In genomic region chr9:77758481-77758880, GRCm38 (mm10) we compare ENCODE assay signal across 20 mouse cellular contexts. TPM values are rescaled to one million over a fixed set of nuclear protein-coding genes. Genes with fewer than 3 reads are reported as not detected.
DNase-seq lines count a peak whose midpoint lies in the region; ATAC-seq and TF ChIP-seq lines count a peak whose summit lies in the region.
"Had no signal": no experiment of that assay in that cellular context is flagged by ENCODE, and none has a peak within 500 bp of the region (broad histone marks: within the 10 kb centered on the region; RNA-seq: fewer than 3 reads in every experiment).

No protein-coding gene starts in this region.

- no peak overlapping the region for H3K4me3 ChIP-seq in limb, embryonic 13.5 days
- no peak overlapping the region for H3K4me3 ChIP-seq in limb, embryonic 10.5 days
- no peak overlapping the region for H3K4me3 ChIP-seq in lung, embryonic 14.5 days (ENCODE audit: low read depth, low read length)
- no peak overlapping the region for H3K4me3 ChIP-seq in limb, embryonic 14.5 days (replicated peaks; ENCODE audit: low read length)
- H3K4me3 ChIP-seq: forebrain, embryonic 13.5 days; gastrocnemius, adult 2 months; hindbrain, embryonic 12.5 days had no signal

- H3K9ac ChIP-seq in limb, embryonic 13.5 days: no peak overlapping the region
- no peak overlapping the region for H3K9ac ChIP-seq in lung, embryonic 14.5 days
- H3K9ac ChIP-seq in limb, embryonic 14.5 days (ENCODE audit: low read depth, low read length, severe bottlenecking): no peak overlapping the region
- H3K9ac ChIP-seq: forebrain, embryonic 13.5 days; forebrain, postnatal 0 days; hindbrain, embryonic 12.5 days had no signal

- H3K9me3 ChIP-seq in limb, embryonic 13.5 days: no peaks in the 10 kb centered on the region
- no peaks in the 10 kb centered on the region for H3K9me3 ChIP-seq in limb, embryonic 10.5 days (replicated peaks)
- H3K9me3 ChIP-seq in lung, embryonic 14.5 days (ENCODE audit: low read depth, low read length): no peaks in the 10 kb centered on the region
- no peaks in the 10 kb centered on the region for H3K9me3 ChIP-seq in limb, embryonic 14.5 days (ENCODE audit: control insufficient read depth, low read length)
- H3K9me3 ChIP-seq: forebrain, embryonic 13.5 days; hindbrain, embryonic 12.5 days had no signal

- H3K4me2 ChIP-seq in limb, embryonic 13.5 days (replicated peaks): peak overlapping the region; percentile 17
- H3K4me2 ChIP-seq in lung, embryonic 14.5 days: peak overlapping the region; percentile 5; the same call in 1 of the 2 replicates
- no peak overlapping the region for H3K4me2 ChIP-seq in limb, embryonic 14.5 days (replicated peaks; ENCODE audit: low read depth, low read length, severe bottlenecking)
- H3K4me2 ChIP-seq: forebrain, embryonic 13.5 days; hindbrain, embryonic 12.5 days had no signal

- DNase-seq in limb, embryonic 10.5 days (ENCODE audit: low spot score): no peak
- DNase-seq in lung, embryonic 14.5 days: peak; percentile 51
- no peak for DNase-seq in lung, postnatal 10 days
- peak; percentile 57 for DNase-seq in limb, embryonic 14.5 days (ENCODE audit: low spot score)
- DNase-seq: adrenal gland, postnatal 14 days; cerebellum, adult 11-12 months; cerebellum, adult 9-10 months; cerebellum, postnatal 36 days; forebrain, postnatal 0 days; gastrocnemius, adult 2 months; gastrocnemius, postnatal 25 days; heart, postnatal 10 days; heart, postnatal 4 days had no signal

- no peak for ATAC-seq in limb, embryonic 13.5 days (ENCODE audit: low FRiP score, low read depth)
- ATAC-seq in lung, embryonic 14.5 days (ENCODE audit: insufficient read depth): no peak
- no peak for ATAC-seq in limb, embryonic 14.5 days (ENCODE audit: low FRiP score, low read depth)
- ATAC-seq in CD4-positive, CD25-positive, alpha-beta regulatory T cell, adult 4 months: no peak
- ATAC-seq: activated CD4-positive, CD25-positive, alpha-beta regulatory T cell, adult 4 months; forebrain, embryonic 13.5 days; forebrain, postnatal 0 days; hindbrain, embryonic 16.5 days; Patski had no signal

- no peak for TF ChIP-seq CTCF in lung, embryonic 14.5 days (IDR thresholded peaks at IDR 0.05; ENCODE audit: low read depth)

- H3K27ac ChIP-seq in limb, embryonic 13.5 days: no peak overlapping the region
- no peak overlapping the region for H3K27ac ChIP-seq in limb, embryonic 10.5 days
- H3K27ac ChIP-seq in lung, embryonic 14.5 days (ENCODE audit: low read depth): no peak overlapping the region
- no peak overlapping the region for H3K27ac ChIP-seq in limb, embryonic 14.5 days (replicated peaks; ENCODE audit: low read depth, low read length)
- H3K27ac ChIP-seq: forebrain, embryonic 13.5 days; gastrocnemius, adult 2 months; hindbrain, embryonic 12.5 days had no signal

- H3K36me3 ChIP-seq in limb, embryonic 13.5 days: peaks cover 6% of the 10 kb centered on the region; the same call in 1 of the 2 replicates
- H3K36me3 ChIP-seq in limb, embryonic 10.5 days: peaks cover 8% of the 10 kb centered on the region
- H3K36me3 ChIP-seq in lung, embryonic 14.5 days (ENCODE audit: insufficient read depth): 0 out of 2 replicates have a peak, but pooled peaks cover 4% of the 10 kb centered on the region
- H3K36me3 ChIP-seq in limb, embryonic 14.5 days (ENCODE audit: control insufficient read depth, insufficient read depth, low read length): no peaks in the 10 kb centered on the region
- H3K36me3 ChIP-seq: hindbrain, embryonic 12.5 days had no signal

- TF ChIP-seq POLR2A in limb, embryonic 14.5 days (IDR thresholded peaks at IDR 0.05; ENCODE audit: borderline replicate concordance, extremely low read depth, insufficient read depth, insufficient read length): no peak

- 34% methylated on average over 8 of the region's 8 CpGs for WGBS in limb, embryonic 13.5 days
- 87% methylated on average over 8 of the region's 8 CpGs for WGBS in limb, embryonic 10.5 days
- 45% methylated on average over 8 of the region's 8 CpGs for WGBS in lung, embryonic 14.5 days
- 14% methylated on average over 8 of the region's 8 CpGs for WGBS in limb, embryonic 14.5 days

- H3K4me1 ChIP-seq in limb, embryonic 13.5 days: peaks cover 27% of the 10 kb centered on the region
- peaks cover 11% of the 10 kb centered on the region for H3K4me1 ChIP-seq in limb, embryonic 10.5 days
- 0 out of 2 replicates have a peak, but pooled peaks cover 4% of the 10 kb centered on the region for H3K4me1 ChIP-seq in lung, embryonic 14.5 days (ENCODE audit: insufficient read depth)
- H3K4me1 ChIP-seq in limb, embryonic 14.5 days (ENCODE audit: control insufficient read depth, insufficient read depth, low read length): peaks cover 17% of the 10 kb centered on the region; the same call in 1 of the 2 replicates

- no peaks in the 10 kb centered on the region for H3K27me3 ChIP-seq in limb, embryonic 13.5 days
- no peaks in the 10 kb centered on the region for H3K27me3 ChIP-seq in limb, embryonic 10.5 days (ENCODE audit: low read depth, poor library complexity, severe bottlenecking)
- H3K27me3 ChIP-seq in lung, embryonic 14.5 days (ENCODE audit: insufficient read depth, low read length): no peaks in the 10 kb centered on the region
- no peaks in the 10 kb centered on the region for H3K27me3 ChIP-seq in limb, embryonic 14.5 days (ENCODE audit: control insufficient read depth, insufficient read depth, low read length)
- H3K27me3 ChIP-seq: forebrain, embryonic 13.5 days; hindbrain, embryonic 12.5 days; Patski had no signal

RNA-seq across cellular contexts. Expression of gene Gclc, which starts 4.1 kb away (rescaled TPM):
- 11.0 and 11.4 TPM in 2 replicates for polyA plus RNA-seq in limb, embryonic 13.5 days (2015; fragmentation: Nextera tagmentation; extraction: Ambion mirVana)
- polyA plus RNA-seq in limb, embryonic 10.5 days (2016; fragmentation: Nextera tagmentation; extraction: Ambion mirVana): 12.6 and 12.9 TPM in 2 replicates
- 20.4 and 21.2 TPM in 2 replicates for polyA plus RNA-seq in lung, embryonic 14.5 days (2014; fragmentation: Nextera tagmentation; extraction: Ambion mirVana)
- polyA plus RNA-seq in limb, embryonic 14.5 days (2012; rRNA removed): 15.2 and 17.0 TPM in 2 replicates
- polyA plus RNA-seq in limb, embryonic 14.5 days (2014; fragmentation: Nextera tagmentation; extraction: Ambion mirVana): 14.0 and 15.2 TPM in 2 replicates
- polyA plus RNA-seq in CD4-positive, CD25-positive, alpha-beta regulatory T cell, adult 4 months (2017; shearing (Covaris generic)): 10 to 100 TPM in 1 of 2 experiments, 1 to 10 TPM in 1; 6.5 to 11.0 TPM

Comparison
In these comparisons a context has a peak if more than half of its experiments do, and no peak if none do; other contexts are left out.
1. DNase-seq: peak in lung, embryonic 14.5 days (single experiment) and limb, embryonic 14.5 days (single experiment); none in limb, embryonic 10.5 days (single experiment) and lung, postnatal 10 days (single experiment).